Mouse (Mus musculus): ENCODE data around the gene Ptgs2. TPM values are rescaled to one million over a fixed set of nuclear protein-coding genes. Genes with fewer than 3 reads are reported as not detected.
A peak's percentile ranks its signal among the peaks of the same experiment; 100 is the strongest.

Gene Ptgs2
- 0.10 and 0.13 TPM in 2 replicates for polyA plus RNA-seq (2016; fragmentation: Nextera tagmentation; extraction: Ambion mirVana)

GRCm38 (mm10) chr1:150099790-150100333 is at the start of gene Ptgs2:
Gene Ptgs2, plus strand, starts transcription at chr1:150100031.
- Histone ChIP-seq H3K27me3 (no peaks in the 10 kb centered on the region), H3K4me2 (replicated peaks) (peak within 1 kb of the TSS; percentile 88), H3K4me3 (peak within 1 kb of the TSS; percentile 48), H3K4me1 (0 out of 2 replicates have a peak, but pooled peaks cover 3% of the 10 kb centered on the region), H3K9me3 (no peaks in the 10 kb centered on the region), H3K9ac (peak within 1 kb of the TSS; percentile 44), H3K27ac (no peak within 1 kb of the TSS), H3K36me3 (no peaks in the 10 kb centered on the region)
- peak; percentile 82 for ATAC-seq (ENCODE audit: insufficient number of reproducible peaks, insufficient read depth, low FRiP score, low TSS enrichment)
- WGBS, result under 1% methylated on average over 26 of the region's 26 CpGs

GRCm38 (mm10) chr1:150050256-150050655 is 49.6 kb upstream of the Ptgs2 start:
- WGBS, result 79% methylated on average over 1 of the region's 1 CpGs
- no peaks in the 10 kb centered on the region for H3K36me3 ChIP-seq
- no peaks in the 10 kb centered on the region for H3K27me3 ChIP-seq
- ATAC-seq (ENCODE audit: insufficient number of reproducible peaks, insufficient read depth, low FRiP score, low TSS enrichment), result no peak
- H3K9ac ChIP-seq, result no peak overlapping the region
- no peak overlapping the region for H3K4me3 ChIP-seq
- H3K9me3 ChIP-seq, result no peaks in the 10 kb centered on the region
- no peaks in the 10 kb centered on the region for H3K4me1 ChIP-seq
- no peak overlapping the region for H3K4me2 ChIP-seq (replicated peaks)
- no peak overlapping the region for H3K27ac ChIP-seq

DNA sequence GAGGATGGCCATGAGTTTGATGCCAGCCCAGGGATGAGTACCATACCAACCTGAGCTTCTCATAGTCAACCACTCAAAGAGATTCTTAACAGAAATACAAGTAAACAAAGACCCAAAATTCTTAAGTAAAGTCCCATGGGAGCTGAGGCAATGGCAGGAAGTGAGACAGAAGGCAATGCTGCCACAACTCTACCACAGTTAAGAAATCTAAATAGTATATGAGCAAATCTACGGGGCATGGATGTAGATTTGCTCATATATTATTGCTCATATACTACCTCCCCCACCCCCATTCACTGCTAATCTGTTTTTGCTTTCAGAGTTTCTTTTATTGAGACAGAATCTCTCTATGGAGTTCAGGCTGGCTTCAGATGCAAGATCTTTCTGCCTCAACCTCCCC is 34.1 kb upstream of the Ptgs2 start:
- no peak overlapping the region for H3K4me2 ChIP-seq (replicated peaks)
- no peak for ATAC-seq (ENCODE audit: insufficient number of reproducible peaks, insufficient read depth, low FRiP score, low TSS enrichment)
- H3K36me3 ChIP-seq, result no peaks in the 10 kb centered on the region
- H3K27ac ChIP-seq, result no peak overlapping the region
- no peak overlapping the region for H3K4me3 ChIP-seq
- H3K9me3 ChIP-seq, result no peaks in the 10 kb centered on the region
- no peak overlapping the region for H3K9ac ChIP-seq
- no peaks in the 10 kb centered on the region for H3K4me1 ChIP-seq
- H3K27me3 ChIP-seq, result no peaks in the 10 kb centered on the region
- 96% methylated on average over 1 of the region's 1 CpGs for WGBS

- no peak for ATAC-seq (ENCODE audit: insufficient number of reproducible peaks, insufficient read depth, low FRiP score, low TSS enrichment)
- no peak overlapping the region for H3K27ac ChIP-seq
- H3K27me3 ChIP-seq, result no peaks in the 10 kb centered on the region
- no peaks in the 10 kb centered on the region for H3K4me1 ChIP-seq
- H3K9me3 ChIP-seq, result no peaks in the 10 kb centered on the region
- no peak overlapping the region for H3K4me3 ChIP-seq
- no peaks in the 10 kb centered on the region for H3K36me3 ChIP-seq
- H3K4me2 ChIP-seq (replicated peaks), result no peak overlapping the region
- H3K9ac ChIP-seq, result no peak overlapping the region
- WGBS, result 83% methylated on average over 3 of the region's 3 CpGs
These were observed 27.0 kb upstream of the Ptgs2 start for GRCm38 (mm10) chr1:150072880-150073279.

DNA sequence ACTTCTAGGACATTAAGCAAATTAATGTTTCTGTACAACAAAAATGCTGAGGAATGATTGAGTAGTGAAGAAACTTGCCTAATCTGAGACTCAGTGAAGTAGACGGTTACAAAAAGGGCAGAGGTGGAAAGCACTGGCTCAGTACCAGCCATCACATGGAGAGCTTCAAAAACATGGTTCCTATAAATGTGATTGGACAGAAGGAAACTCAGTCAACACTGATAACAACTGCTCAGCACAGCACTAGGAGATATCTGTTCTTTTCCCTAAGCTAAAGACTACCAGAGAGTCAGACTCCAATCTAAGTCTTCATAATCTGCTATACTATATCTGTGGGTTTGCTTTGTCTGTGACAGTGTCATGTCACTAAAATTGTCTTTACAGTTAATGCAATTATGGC is 25.2 kb upstream of the Ptgs2 start:
- WGBS, result 85% methylated on average over 1 of the region's 1 CpGs
- H3K4me3 ChIP-seq, result no peak overlapping the region
- H3K27ac ChIP-seq, result no peak overlapping the region
- no peaks in the 10 kb centered on the region for H3K4me1 ChIP-seq
- H3K4me2 ChIP-seq (replicated peaks), result no peak overlapping the region
- no peaks in the 10 kb centered on the region for H3K27me3 ChIP-seq
- H3K9ac ChIP-seq, result no peak overlapping the region
- no peaks in the 10 kb centered on the region for H3K36me3 ChIP-seq
- H3K9me3 ChIP-seq, result no peaks in the 10 kb centered on the region
- ATAC-seq (ENCODE audit: insufficient number of reproducible peaks, insufficient read depth, low FRiP score, low TSS enrichment), result no peak

DNA sequence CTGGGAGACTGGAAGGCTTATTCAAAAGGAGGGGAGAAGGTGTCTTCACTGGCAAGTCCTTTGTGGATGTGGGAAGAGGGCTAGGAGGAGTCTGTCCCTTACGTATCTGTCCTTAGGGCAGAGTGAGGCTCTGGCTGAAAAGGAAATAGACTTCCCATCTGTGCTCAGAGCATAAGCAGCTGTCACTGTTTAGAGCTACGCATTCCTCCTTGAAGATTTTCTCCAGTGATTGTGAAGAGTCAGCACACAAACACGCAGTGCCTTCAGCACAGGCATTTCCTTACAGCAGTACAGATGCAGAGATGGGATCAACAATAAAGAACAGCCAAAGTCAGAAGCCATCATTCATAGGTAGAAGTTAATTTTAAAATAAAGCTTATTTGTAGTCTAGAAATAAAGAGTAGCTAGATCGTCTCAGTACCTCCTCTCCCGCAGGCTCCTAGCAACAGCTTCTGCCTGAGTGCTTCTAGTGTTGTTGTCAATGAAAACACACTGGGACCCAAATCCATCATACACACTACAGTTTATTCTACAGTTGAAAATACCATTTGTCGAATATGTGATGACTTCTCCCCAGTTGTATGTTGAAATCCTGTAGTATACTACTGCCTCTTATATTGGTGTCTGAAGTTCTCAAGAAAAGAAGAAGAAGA is 10.7 kb upstream of the Ptgs2 start:
- WGBS, result 67% methylated on average over 6 of the region's 6 CpGs
- no peak overlapping the region for H3K4me3 ChIP-seq
- H3K4me1 ChIP-seq, result no peaks in the 10 kb centered on the region
- no peak overlapping the region for H3K27ac ChIP-seq
- H3K9me3 ChIP-seq, result no peaks in the 10 kb centered on the region
- ATAC-seq (ENCODE audit: insufficient number of reproducible peaks, insufficient read depth, low FRiP score, low TSS enrichment), result no peak
- H3K27me3 ChIP-seq, result no peaks in the 10 kb centered on the region
- H3K36me3 ChIP-seq, result no peaks in the 10 kb centered on the region
- no peak overlapping the region for H3K4me2 ChIP-seq (replicated peaks)
- H3K9ac ChIP-seq, result no peak overlapping the region

DNA sequence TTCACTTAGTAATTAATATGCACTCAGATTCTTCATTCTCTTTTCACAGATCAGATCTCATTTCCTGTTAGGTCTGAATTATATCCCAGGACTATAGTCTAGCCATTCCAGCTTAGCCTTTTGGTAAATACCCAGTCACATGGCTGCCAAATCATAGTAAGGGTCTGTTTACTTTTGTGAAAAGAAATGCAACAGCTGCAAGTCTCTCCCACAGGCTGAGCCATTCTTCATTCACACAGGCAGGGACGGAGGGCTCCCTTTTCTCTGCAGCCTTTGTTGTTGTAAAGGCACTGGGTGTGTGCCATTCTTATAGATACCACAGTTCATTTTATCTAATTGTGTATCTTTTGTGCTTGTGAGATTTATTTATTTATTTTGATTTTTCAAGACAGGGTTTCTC is 9.6 kb upstream of the Ptgs2 start:
- no peaks in the 10 kb centered on the region for H3K9me3 ChIP-seq
- H3K4me1 ChIP-seq, result no peaks in the 10 kb centered on the region
- no peaks in the 10 kb centered on the region for H3K36me3 ChIP-seq
- no peak for ATAC-seq (ENCODE audit: insufficient number of reproducible peaks, insufficient read depth, low FRiP score, low TSS enrichment)
- no peaks in the 10 kb centered on the region for H3K27me3 ChIP-seq
- no peak overlapping the region for H3K4me2 ChIP-seq (replicated peaks)
- no peak overlapping the region for H3K27ac ChIP-seq
- WGBS, result 48% methylated on average over 1 of the region's 1 CpGs
- no peak overlapping the region for H3K9ac ChIP-seq
- no peak overlapping the region for H3K4me3 ChIP-seq

GRCm38 (mm10) chr1:150097036-150097435 is 2.8 kb upstream of the Ptgs2 start:
- no peak overlapping the region for H3K4me3 ChIP-seq
- no peak overlapping the region for H3K9ac ChIP-seq
- 0 out of 2 replicates have a peak, but pooled peaks cover 3% of the 10 kb centered on the region for H3K4me1 ChIP-seq
- no peaks in the 10 kb centered on the region for H3K27me3 ChIP-seq
- ATAC-seq (ENCODE audit: insufficient number of reproducible peaks, insufficient read depth, low FRiP score, low TSS enrichment), result no peak
- H3K36me3 ChIP-seq, result no peaks in the 10 kb centered on the region
- WGBS, result 97% methylated on average over 2 of the region's 2 CpGs
- H3K4me2 ChIP-seq (replicated peaks), result no peak overlapping the region
- no peak overlapping the region for H3K27ac ChIP-seq
- no peaks in the 10 kb centered on the region for H3K9me3 ChIP-seq

- Histone ChIP-seq H3K27ac (no peak overlapping the region), H3K9me3 (no peaks in the 10 kb centered on the region), H3K4me3 (no peak overlapping the region), H3K4me1 (0 out of 2 replicates have a peak, but pooled peaks cover 3% of the 10 kb centered on the region), H3K36me3 (no peaks in the 10 kb centered on the region), H3K27me3 (no peaks in the 10 kb centered on the region), H3K4me2 (replicated peaks) (no peak overlapping the region), H3K9ac (no peak overlapping the region)
- WGBS, result 48% methylated on average over 1 of the region's 1 CpGs
- ATAC-seq (ENCODE audit: insufficient number of reproducible peaks, insufficient read depth, low FRiP score, low TSS enrichment), result no peak
These were observed 2.1 kb upstream of the Ptgs2 start for GRCm38 (mm10) chr1:150097721-150098120.

DNA sequence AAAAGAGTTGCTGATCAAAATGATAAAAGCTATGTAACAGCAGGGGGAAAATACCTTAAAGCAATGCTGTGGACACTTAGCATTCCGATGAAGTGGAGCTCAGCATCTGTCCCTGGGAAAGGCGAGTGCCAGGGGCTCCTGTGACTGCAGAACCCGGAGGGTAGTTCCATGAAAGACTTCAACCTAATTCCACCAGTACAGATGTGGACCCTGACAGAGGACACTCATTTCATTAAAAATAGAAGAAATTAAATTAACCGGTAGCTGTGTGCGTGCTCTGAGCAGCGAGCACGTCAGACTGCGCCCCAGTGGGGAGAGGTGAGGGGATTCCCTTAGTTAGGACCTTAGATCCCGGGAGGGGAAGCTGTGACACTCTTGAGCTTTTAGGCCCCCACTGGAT is 457 bp upstream of the Ptgs2 start:
- no peak overlapping the region for H3K27ac ChIP-seq
- no peaks in the 10 kb centered on the region for H3K27me3 ChIP-seq
- ATAC-seq (ENCODE audit: insufficient number of reproducible peaks, insufficient read depth, low FRiP score, low TSS enrichment), result peak; percentile 65
- peak overlapping the region; percentile 48 for H3K4me3 ChIP-seq
- 0 out of 2 replicates have a peak, but pooled peaks cover 3% of the 10 kb centered on the region for H3K4me1 ChIP-seq
- no peaks in the 10 kb centered on the region for H3K9me3 ChIP-seq
- peak overlapping the region; percentile 88 for H3K4me2 ChIP-seq (replicated peaks)
- H3K36me3 ChIP-seq, result no peaks in the 10 kb centered on the region
- H3K9ac ChIP-seq, result peak overlapping the region; percentile 44
- WGBS, result under 1% methylated on average over 9 of the region's 9 CpGs

DNA sequence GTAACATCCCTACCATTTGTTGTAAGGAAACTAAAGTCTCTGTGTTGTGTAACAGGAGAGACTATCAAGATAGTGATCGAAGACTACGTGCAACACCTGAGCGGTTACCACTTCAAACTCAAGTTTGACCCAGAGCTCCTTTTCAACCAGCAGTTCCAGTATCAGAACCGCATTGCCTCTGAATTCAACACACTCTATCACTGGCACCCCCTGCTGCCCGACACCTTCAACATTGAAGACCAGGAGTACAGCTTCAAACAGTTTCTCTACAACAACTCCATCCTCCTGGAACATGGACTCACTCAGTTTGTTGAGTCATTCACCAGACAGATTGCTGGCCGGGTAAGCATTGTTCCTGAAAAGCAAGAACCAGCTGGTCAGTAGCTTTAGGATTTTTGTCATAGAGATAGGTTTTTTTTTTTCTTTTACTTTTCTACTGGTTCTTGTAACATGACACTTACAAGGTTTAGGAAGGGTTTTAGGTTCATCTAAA is 4.4 kb downstream of the Ptgs2 start:
- H3K4me3 ChIP-seq, result no peak overlapping the region
- ATAC-seq (ENCODE audit: insufficient number of reproducible peaks, insufficient read depth, low FRiP score, low TSS enrichment), result no peak
- H3K27ac ChIP-seq, result no peak overlapping the region
- H3K36me3 ChIP-seq, result no peaks in the 10 kb centered on the region
- no peaks in the 10 kb centered on the region for H3K9me3 ChIP-seq
- H3K4me2 ChIP-seq (replicated peaks), result no peak overlapping the region
- H3K9ac ChIP-seq, result no peak overlapping the region
- H3K27me3 ChIP-seq, result no peaks in the 10 kb centered on the region
- H3K4me1 ChIP-seq, result 0 out of 2 replicates have a peak, but pooled peaks cover 3% of the 10 kb centered on the region
- WGBS, result 88% methylated on average over 6 of the region's 6 CpGs

GRCm38 (mm10) chr1:150106736-150107135 is 6.9 kb downstream of the Ptgs2 start:
- H3K4me3 ChIP-seq, result no peak overlapping the region
- WGBS, result 91% methylated on average over 7 of the region's 7 CpGs
- no peaks in the 10 kb centered on the region for H3K4me1 ChIP-seq
- no peak for ATAC-seq (ENCODE audit: insufficient number of reproducible peaks, insufficient read depth, low FRiP score, low TSS enrichment)
- H3K27me3 ChIP-seq, result no peaks in the 10 kb centered on the region
- H3K9me3 ChIP-seq, result no peaks in the 10 kb centered on the region
- H3K4me2 ChIP-seq (replicated peaks), result no peak overlapping the region
- no peaks in the 10 kb centered on the region for H3K36me3 ChIP-seq
- no peak overlapping the region for H3K27ac ChIP-seq
- no peak overlapping the region for H3K9ac ChIP-seq

Measured in embryonic facial prominence, embryonic 12.5 days (tissue).